Mouse (Mus musculus) intestine, postnatal 0 days (tissue): ENCODE data around the gene Pld2. TPM values are rescaled to one million over a fixed set of nuclear protein-coding genes. Genes with fewer than 3 reads are reported as not detected.

Experiments used
- ATAC-seq: fragments of 200-750 bp; cut with Nextera tagmentation; 2 replicates; pipeline ENCODE4 v1.8.0; 2017; ENCODE audit warnings: mild to moderate bottlenecking, moderate TSS enrichment, moderate library complexity
- H3K27ac ChIP-seq: fragments of 300-500 bp; sonication (generic); 2 replicates; pipeline ENCODE4 v1.5.1; 2014; ENCODE audit warnings: mild to moderate bottlenecking, low read depth, low read length, moderate library complexity
- H3K27me3 ChIP-seq: fragments of 300-500 bp; sonication (generic); replicated peaks from 2 replicates; pipeline ENCODE4 v1.6.1; 2014; ENCODE audit warnings: low read length, mixed read lengths; ENCODE audit not compliant: control insufficient read depth, insufficient read depth
- H3K36me3 ChIP-seq: fragments of 300-500 bp; sonication (generic); 2 replicates; pipeline ENCODE4 v1.6.1; 2014; ENCODE audit warnings: mild to moderate bottlenecking, moderate library complexity; ENCODE audit not compliant: control insufficient read depth, insufficient read depth
- H3K4me1 ChIP-seq: fragments of 300-500 bp; sonication (generic); replicated peaks from 2 replicates; pipeline ENCODE4 v1.6.1; 2014; ENCODE audit warnings: antibody characterized with exemption, low read length, mixed read lengths; ENCODE audit not compliant: control insufficient read depth, insufficient read depth
- H3K4me2 ChIP-seq: fragments of 300-500 bp; sonication (generic); replicated peaks from 2 replicates; pipeline ENCODE4 v1.6.1; 2014; ENCODE audit warnings: low read depth, mild to moderate bottlenecking, moderate library complexity
- H3K4me3 ChIP-seq: fragments of 300-500 bp; sonication (generic); 2 replicates; pipeline ENCODE4 v1.5.1; 2014; ENCODE audit warnings: low read depth, low read length
- H3K9ac ChIP-seq: fragments of 300-500 bp; sonication (generic); 2 replicates; pipeline ENCODE4 v1.6.1; 2014; ENCODE audit warnings: mild to moderate bottlenecking, low read depth, low read length
- H3K9me3 ChIP-seq: fragments of 300-500 bp; sonication (generic); 2 replicates; pipeline ENCODE4 v1.6.1; 2016; ENCODE audit warnings: mixed run types; ENCODE audit not compliant: control insufficient read depth
- CTCF ChIP-seq: sonication (generic); IDR thresholded peaks from 2 replicates; pipeline ENCODE4 v1.5.1; 2016; ENCODE audit warnings: low read depth, mild to moderate bottlenecking, control low read depth, antibody characterized with exemption, moderate library complexity
- WGBS: fragments of 180-500 bp; shearing (Covaris S2); extraction: QIAGEN DNeasy Blood & Tissue Kit; methylation state at CpG from one replicate; pipeline ENCODE4 v1.1.7; 2014; 5-methylcytosine and 5-hydroxymethylcytosine counted together
- polyA plus RNA-seq: library from polyadenylated mRNA; unstranded; fragments of >200 nt; fragmentation: Nextera tagmentation; extraction: Ambion mirVana; gene quantifications from 2 replicates; pipeline ENCODE4 v1.2.1, GENCODE M21; 2015

The Pld2 gene
- polyA plus RNA-seq, 1 experiment from 2014 or later = 5.9 TPM

DNA sequence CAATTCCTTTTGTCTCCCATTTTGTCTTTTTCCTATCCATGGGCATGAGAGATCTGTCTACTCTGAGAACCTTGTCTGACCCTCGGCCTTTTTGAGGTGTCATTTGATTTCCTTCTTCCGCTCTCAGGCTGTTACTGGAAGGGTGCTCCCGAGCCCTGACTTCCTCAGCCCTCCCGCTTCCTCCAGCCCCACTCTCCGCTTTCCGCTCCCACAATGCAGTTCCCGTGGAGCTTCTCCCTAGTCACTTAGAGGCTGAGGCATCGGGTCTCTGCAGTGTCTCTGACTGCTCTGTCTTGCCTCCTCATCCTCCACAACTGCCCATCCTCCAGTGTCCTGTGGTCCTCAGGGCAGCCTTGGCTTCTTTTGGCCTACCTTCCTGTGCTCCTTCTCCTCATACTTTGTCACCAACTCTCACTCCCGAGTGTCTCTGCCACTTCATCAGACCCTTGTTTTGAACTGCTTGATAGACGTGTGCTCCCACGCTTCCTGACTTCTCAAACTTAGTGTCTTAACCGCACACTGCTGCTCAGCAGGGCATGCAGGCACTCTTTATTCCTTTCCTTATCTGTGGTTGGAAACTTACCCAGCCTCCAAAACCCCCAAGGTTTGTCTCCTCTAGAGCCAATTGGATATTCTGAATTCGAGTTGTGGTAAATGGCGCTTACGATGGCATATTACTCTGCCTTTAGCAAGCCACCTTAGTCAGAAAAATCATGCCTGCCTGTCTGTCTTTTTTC is 54.6 kb downstream of the Pld2 start:
- H3K9ac ChIP-seq = no peak overlapping the region
- H3K4me2 ChIP-seq = no peak overlapping the region
- H3K4me3 ChIP-seq = no peak overlapping the region
- no peak for ATAC-seq
- H3K27ac ChIP-seq = no peak overlapping the region
- 79% methylated on average over 15 of the region's 15 CpGs for WGBS
- H3K4me1 ChIP-seq = peaks cover 14% of the 10 kb centered on the region
- no peak for TF ChIP-seq CTCF
- no peaks in the 10 kb centered on the region for H3K9me3 ChIP-seq
- peaks cover 18% of the 10 kb centered on the region for H3K36me3 ChIP-seq
- H3K27me3 ChIP-seq = no peaks in the 10 kb centered on the region

- no peak overlapping the region for H3K4me3 ChIP-seq
- no peak for TF ChIP-seq CTCF
- H3K36me3 ChIP-seq = peaks cover 24% of the 10 kb centered on the region
- H3K4me2 ChIP-seq = peak overlapping the region; percentile 37
- H3K9ac ChIP-seq = no peak overlapping the region
- no peaks in the 10 kb centered on the region for H3K9me3 ChIP-seq
- no peaks in the 10 kb centered on the region for H3K27me3 ChIP-seq
- peak; percentile 71 for ATAC-seq
- 22% methylated on average over 2 of the region's 2 CpGs for WGBS
- H3K27ac ChIP-seq = peak overlapping the region; percentile 86
- H3K4me1 ChIP-seq = peaks cover 14% of the 10 kb centered on the region
Measured at GRCm38 (mm10) chr11:70595638-70596037, 55.8 kb downstream of the Pld2 start.

DNA sequence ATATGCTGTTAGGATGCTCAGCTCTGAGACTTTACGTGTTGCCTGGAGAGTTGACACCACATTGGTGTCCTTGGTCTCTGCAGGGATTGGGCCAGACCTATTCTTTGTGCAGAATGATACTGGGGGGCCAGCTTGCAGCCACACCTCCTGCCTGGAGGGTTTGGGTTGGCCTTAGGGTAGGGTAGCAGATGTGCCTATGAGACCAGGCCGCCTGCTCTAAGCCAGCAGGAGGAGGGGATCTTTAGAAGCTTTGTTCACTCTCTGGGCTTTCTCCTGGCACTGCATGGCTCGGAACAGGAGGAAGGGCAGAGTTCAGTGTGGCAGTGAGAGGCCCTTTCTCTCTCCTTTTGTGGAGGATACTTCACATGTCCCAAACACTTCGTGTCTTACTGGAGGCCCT is 56.2 kb downstream of the Pld2 start:
- H3K4me2 ChIP-seq = peak overlapping the region; percentile 28

DNA sequence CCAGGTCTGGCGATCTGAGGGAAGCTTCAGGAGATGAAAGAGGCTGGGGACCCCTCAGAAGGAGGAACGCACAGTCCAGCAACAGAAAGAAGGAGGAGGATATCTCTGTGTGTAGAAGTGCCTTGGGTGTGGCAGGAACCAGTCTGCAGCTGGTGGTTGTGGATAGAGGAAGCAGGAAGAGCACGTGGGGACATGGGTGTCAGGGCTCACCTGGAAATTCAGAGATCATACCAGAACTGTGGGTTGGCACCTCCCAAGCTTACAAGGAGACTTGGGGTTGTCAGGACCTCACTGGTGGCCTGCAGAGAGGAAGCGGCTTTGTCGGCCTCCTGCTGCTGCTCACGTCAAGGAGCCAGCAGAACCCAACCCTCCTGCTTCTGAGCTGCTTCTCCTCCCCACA is 57.4 kb downstream of the Pld2 start:
- Histone ChIP-seq H3K4me1 (peaks cover 14% of the 10 kb centered on the region), H3K9ac (no peak overlapping the region), H3K36me3 (peaks cover 34% of the 10 kb centered on the region), H3K4me2 (no peak overlapping the region), H3K27ac (no peak overlapping the region), H3K27me3 (no peaks in the 10 kb centered on the region), H3K4me3 (no peak overlapping the region), H3K9me3 (no peaks in the 10 kb centered on the region)
- ATAC-seq = 0 out of 2 replicates have a peak, but pooled peaks have one; percentile 12
- WGBS = 74% methylated on average over 6 of the region's 6 CpGs
- no peak for TF ChIP-seq CTCF

More for the DNA sequence above, 56.2 kb downstream of the Pld2 start:
- Histone ChIP-seq H3K27ac (peak overlapping the region; percentile 86), H3K4me3 (no peak overlapping the region), H3K4me1 (peaks cover 14% of the 10 kb centered on the region), H3K9me3 (no peaks in the 10 kb centered on the region), H3K27me3 (no peaks in the 10 kb centered on the region), H3K9ac (no peak overlapping the region), H3K36me3 (peaks cover 24% of the 10 kb centered on the region)
- ATAC-seq = 0 out of 2 replicates have a peak, but pooled peaks have one; percentile 46
- 40% methylated on average over 4 of the region's 4 CpGs for WGBS
- no peak for TF ChIP-seq CTCF

DNA sequence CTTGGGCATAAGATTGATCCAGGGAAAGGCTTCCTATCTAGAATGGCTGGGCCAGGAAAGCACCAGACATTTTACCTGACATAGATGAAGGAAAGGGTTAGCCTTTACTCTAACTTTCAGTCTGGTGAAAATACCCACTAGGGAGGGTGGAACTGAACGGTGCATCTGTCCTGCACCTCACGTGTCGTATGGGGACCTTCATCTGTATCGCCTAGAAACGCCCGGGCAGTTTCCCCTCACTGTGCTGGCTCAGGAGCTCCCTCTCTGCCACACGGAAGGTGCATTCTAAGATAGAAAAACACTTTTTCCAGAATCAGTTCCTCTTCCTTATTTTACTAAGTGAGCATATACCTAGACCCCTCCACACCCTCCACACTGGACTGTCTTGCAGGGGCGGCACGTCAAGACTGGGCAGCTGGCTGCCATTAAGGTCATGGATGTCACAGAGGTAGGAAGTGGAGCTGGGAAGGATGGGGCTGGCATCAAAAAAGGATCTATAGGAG is 58.6 kb downstream of the Pld2 start:
- no peak for TF ChIP-seq CTCF
- no peak for ATAC-seq
- peaks cover 40% of the 10 kb centered on the region for H3K36me3 ChIP-seq

GRCm38 (mm10) chr11:70605024-70605566 is 65.2 kb downstream of the Pld2 start:
- peaks cover 81% of the 10 kb centered on the region for H3K36me3 ChIP-seq
- 0 out of 2 replicates have a peak, but pooled peaks have one; percentile 20 for ATAC-seq
- 53% methylated on average over 14 of the region's 14 CpGs for WGBS

More for the DNA sequence above, 58.6 kb downstream of the Pld2 start:
- Histone ChIP-seq H3K4me1 (peaks cover 14% of the 10 kb centered on the region), H3K4me2 (no peak overlapping the region), H3K4me3 (no peak overlapping the region), H3K9me3 (no peaks in the 10 kb centered on the region), H3K9ac (no peak overlapping the region), H3K27me3 (no peaks in the 10 kb centered on the region), H3K27ac (no peak overlapping the region)
- WGBS = 84% methylated on average over 9 of the region's 9 CpGs

More at GRCm38 (mm10) chr11:70605024-70605566, 65.2 kb downstream of the Pld2 start:
- H3K9me3 ChIP-seq = no peaks in the 10 kb centered on the region
- TF ChIP-seq CTCF = peak; percentile 99
- H3K27ac ChIP-seq = no peak overlapping the region
- H3K9ac ChIP-seq = no peak overlapping the region
- H3K27me3 ChIP-seq = no peaks in the 10 kb centered on the region
- H3K4me1 ChIP-seq = no peaks in the 10 kb centered on the region
- no peak overlapping the region for H3K4me3 ChIP-seq
- H3K4me2 ChIP-seq = no peak overlapping the region
